Mouse (Mus musculus): Measurements from ENCODE around the gene Auts2. TPM values are rescaled to one million over a fixed set of nuclear protein-coding genes. Genes with fewer than 3 reads are reported as not detected.

Auts2 gene
- polyA plus RNA-seq, 1 experiment from 2014 or later, result 1.8 TPM

DNA sequence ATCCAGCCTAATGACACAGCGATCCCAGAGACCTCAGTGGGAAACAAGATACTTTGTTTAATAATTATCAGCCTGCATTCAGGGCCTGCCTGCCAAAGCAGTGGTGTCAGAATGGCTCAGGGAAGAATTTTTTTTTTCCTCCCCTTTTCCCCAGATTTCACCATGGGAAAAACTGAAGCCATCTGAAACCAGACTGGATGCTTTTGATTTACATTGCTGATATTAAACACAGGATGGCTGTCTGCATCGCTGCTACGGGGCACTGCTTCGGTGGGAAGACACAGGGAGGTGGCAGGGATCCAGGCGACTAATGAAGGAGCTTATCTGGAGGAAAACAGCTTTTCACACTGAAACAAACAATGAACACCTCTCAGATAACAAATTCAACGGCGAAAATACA lies 912.6 kb downstream of the Auts2 start:
- H3K9me3 ChIP-seq (replicated peaks; ENCODE audit: control insufficient read depth, low read length), result no peaks in the 10 kb centered on the region
- H3K9ac ChIP-seq (ENCODE audit: low read depth, low read length), result no peak overlapping the region
- ATAC-seq (ENCODE audit: low read depth), result no peak
- H3K27me3 ChIP-seq (ENCODE audit: control insufficient read depth, insufficient read depth, low read depth, low read length), result no peaks in the 10 kb centered on the region
- no peak overlapping the region for H3K27ac ChIP-seq (ENCODE audit: low read length)
- H3K4me3 ChIP-seq (ENCODE audit: low read depth, low read length), result no peak overlapping the region
- no peak overlapping the region for H3K4me2 ChIP-seq (ENCODE audit: low read depth, low read length)
- WGBS (ENCODE audit: insufficient replicate concordance), result 26% methylated on average over 7 of the region's 7 CpGs
- no peaks in the 10 kb centered on the region for H3K36me3 ChIP-seq (ENCODE audit: control insufficient read depth, insufficient read depth)
- no peaks in the 10 kb centered on the region for H3K4me1 ChIP-seq (ENCODE audit: control insufficient read depth, low read depth, low read length)

DNA sequence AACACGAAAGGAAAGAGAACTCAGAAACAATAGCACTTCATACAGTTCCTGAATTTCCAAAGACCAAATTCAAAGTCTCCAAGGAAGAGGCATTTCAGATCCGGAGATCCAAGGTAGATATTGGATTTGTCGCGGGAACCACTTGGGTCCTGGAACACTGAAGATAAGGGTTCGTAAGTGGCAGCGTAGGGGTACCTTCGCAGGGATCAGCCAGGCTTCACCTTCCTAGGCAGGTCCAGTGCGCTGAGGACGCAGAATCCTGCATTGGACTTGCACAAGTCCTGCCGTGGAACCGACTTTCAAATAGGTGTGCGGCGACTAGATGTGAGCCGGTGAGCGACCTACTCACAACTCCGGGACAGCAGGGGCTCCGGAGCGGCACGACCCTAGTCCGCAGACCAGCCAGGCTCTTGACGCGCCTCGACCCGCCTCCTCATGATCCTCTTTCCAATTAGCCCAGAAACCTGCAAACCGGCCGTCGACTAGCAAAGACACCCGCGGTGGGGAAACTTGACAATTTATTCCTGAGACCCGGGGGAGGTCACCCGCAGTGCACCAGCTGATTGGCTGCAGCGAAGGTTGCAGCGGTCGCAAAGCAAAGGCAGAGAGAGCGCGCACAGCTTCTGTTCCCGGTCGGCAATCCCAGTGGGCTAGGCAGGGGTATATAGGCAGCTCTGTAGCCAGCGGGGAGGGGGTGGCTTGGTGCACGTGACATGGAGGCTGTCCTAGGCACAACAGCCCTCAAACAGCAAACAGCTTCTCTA lies 926.8 kb downstream of the Auts2 start:
- no peak for ATAC-seq (ENCODE audit: low read depth)
- Histone ChIP-seq H3K4me2 (ENCODE audit: low read depth, low read length) (peak overlapping the region; percentile 45), H3K9me3 (replicated peaks; ENCODE audit: control insufficient read depth, low read length) (no peaks in the 10 kb centered on the region), H3K4me3 (ENCODE audit: low read depth, low read length) (peak overlapping the region; percentile 25), H3K36me3 (ENCODE audit: control insufficient read depth, insufficient read depth) (no peaks in the 10 kb centered on the region), H3K27me3 (ENCODE audit: control insufficient read depth, insufficient read depth, low read depth, low read length) (peaks cover 2% of the 10 kb centered on the region; the same call in 1 of the 2 replicates), H3K4me1 (ENCODE audit: control insufficient read depth, low read depth, low read length) (no peaks in the 10 kb centered on the region), H3K27ac (ENCODE audit: low read length) (no peak overlapping the region), H3K9ac (ENCODE audit: low read depth, low read length) (no peak overlapping the region)
- WGBS (ENCODE audit: insufficient replicate concordance), result under 1% methylated on average over 40 of the region's 40 CpGs

DNA sequence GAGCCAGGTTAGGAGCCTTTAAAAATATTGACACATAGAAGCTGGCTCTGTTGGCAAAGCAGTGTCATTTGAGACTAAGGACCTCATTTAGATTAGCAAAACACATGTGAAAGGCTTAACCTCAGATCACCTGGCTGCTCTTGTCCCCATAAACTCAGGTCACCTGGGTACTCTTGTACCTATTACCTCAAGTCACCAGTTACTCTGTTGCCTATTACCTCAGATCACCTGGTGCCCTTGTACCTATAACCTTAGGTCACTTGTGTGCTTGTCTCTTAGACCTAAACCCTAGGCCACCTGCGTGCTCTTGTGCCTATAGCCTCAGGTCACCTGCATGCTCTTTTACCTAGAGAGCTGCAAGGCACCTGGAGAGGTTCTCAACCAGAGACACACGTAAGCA lies 928.9 kb downstream of the Auts2 start:
- no peak overlapping the region for H3K4me2 ChIP-seq (ENCODE audit: low read depth, low read length)
- WGBS (ENCODE audit: insufficient replicate concordance), result 69% methylated on average over 2 of the region's 2 CpGs

DNA sequence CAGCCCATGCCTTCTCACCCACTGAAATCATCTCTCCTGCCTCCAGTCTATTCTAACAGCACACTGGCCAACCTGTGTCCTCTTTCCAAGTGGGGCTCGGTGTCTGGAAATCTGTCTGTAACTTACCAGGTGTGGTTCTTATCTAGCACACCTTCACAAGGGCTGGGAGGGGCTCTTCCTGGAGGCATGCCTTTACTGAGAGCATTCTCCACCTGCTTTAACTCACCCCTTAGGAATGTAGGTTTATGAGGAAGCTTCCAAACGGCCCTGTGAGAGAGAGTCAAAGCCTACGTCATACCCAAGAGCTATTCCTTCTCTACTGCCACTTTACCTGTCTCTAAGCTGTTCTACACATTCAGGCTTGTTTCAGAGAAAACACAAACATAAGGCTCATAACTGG lies 929.8 kb downstream of the Auts2 start:
- Histone ChIP-seq H3K4me2 (ENCODE audit: low read depth, low read length) (no peak overlapping the region), H3K9ac (ENCODE audit: low read depth, low read length) (no peak overlapping the region), H3K4me3 (ENCODE audit: low read depth, low read length) (no peak overlapping the region), H3K4me1 (ENCODE audit: control insufficient read depth, low read depth, low read length) (no peaks in the 10 kb centered on the region), H3K36me3 (ENCODE audit: control insufficient read depth, insufficient read depth) (no peaks in the 10 kb centered on the region), H3K27me3 (ENCODE audit: control insufficient read depth, insufficient read depth, low read depth, low read length) (peaks cover 2% of the 10 kb centered on the region; the same call in 1 of the 2 replicates), H3K27ac (ENCODE audit: low read length) (no peak overlapping the region), H3K9me3 (replicated peaks; ENCODE audit: control insufficient read depth, low read length) (no peaks in the 10 kb centered on the region)
- no peak for ATAC-seq (ENCODE audit: low read depth)
- 52% methylated on average over 3 of the region's 3 CpGs for WGBS (ENCODE audit: insufficient replicate concordance)

More for the DNA sequence above, 928.9 kb downstream of the Auts2 start:
- Histone ChIP-seq H3K27me3 (ENCODE audit: control insufficient read depth, insufficient read depth, low read depth, low read length) (peaks cover 2% of the 10 kb centered on the region; the same call in 1 of the 2 replicates), H3K27ac (ENCODE audit: low read length) (no peak overlapping the region), H3K36me3 (ENCODE audit: control insufficient read depth, insufficient read depth) (no peaks in the 10 kb centered on the region), H3K9ac (ENCODE audit: low read depth, low read length) (no peak overlapping the region), H3K4me1 (ENCODE audit: control insufficient read depth, low read depth, low read length) (no peaks in the 10 kb centered on the region), H3K4me3 (ENCODE audit: low read depth, low read length) (no peak overlapping the region), H3K9me3 (replicated peaks; ENCODE audit: control insufficient read depth, low read length) (no peaks in the 10 kb centered on the region)
- ATAC-seq (ENCODE audit: low read depth), result no peak

- Histone ChIP-seq H3K9ac (ENCODE audit: low read depth, low read length) (no peak overlapping the region), H3K36me3 (ENCODE audit: control insufficient read depth, insufficient read depth) (no peaks in the 10 kb centered on the region), H3K4me2 (ENCODE audit: low read depth, low read length) (no peak overlapping the region), H3K4me1 (ENCODE audit: control insufficient read depth, low read depth, low read length) (no peaks in the 10 kb centered on the region), H3K27me3 (ENCODE audit: control insufficient read depth, insufficient read depth, low read depth, low read length) (no peaks in the 10 kb centered on the region), H3K27ac (ENCODE audit: low read length) (no peak overlapping the region), H3K4me3 (ENCODE audit: low read depth, low read length) (no peak overlapping the region), H3K9me3 (replicated peaks; ENCODE audit: control insufficient read depth, low read length) (no peaks in the 10 kb centered on the region)
- ATAC-seq (ENCODE audit: low read depth), result no peak
- WGBS (ENCODE audit: insufficient replicate concordance), result 60% methylated on average over 10 of the region's 10 CpGs
Observed at GRCm38 (mm10) chr5:131610702-131611101, 932.4 kb downstream of the Auts2 start.

- Histone ChIP-seq H3K4me2 (ENCODE audit: low read depth, low read length) (no peak overlapping the region), H3K4me1 (ENCODE audit: control insufficient read depth, low read depth, low read length) (no peaks in the 10 kb centered on the region), H3K27ac (ENCODE audit: low read length) (no peak overlapping the region), H3K9ac (ENCODE audit: low read depth, low read length) (no peak overlapping the region), H3K36me3 (ENCODE audit: control insufficient read depth, insufficient read depth) (no peaks in the 10 kb centered on the region), H3K27me3 (ENCODE audit: control insufficient read depth, insufficient read depth, low read depth, low read length) (no peaks in the 10 kb centered on the region), H3K9me3 (replicated peaks; ENCODE audit: control insufficient read depth, low read length) (no peaks in the 10 kb centered on the region), H3K4me3 (ENCODE audit: low read depth, low read length) (no peak overlapping the region)
- ATAC-seq (ENCODE audit: low read depth), result no peak
- 70% methylated on average over 5 of the region's 5 CpGs for WGBS (ENCODE audit: insufficient replicate concordance)
Observed at GRCm38 (mm10) chr5:131606786-131607185, 936.4 kb downstream of the Auts2 start.

GRCm38 (mm10) chr5:131601934-131602692 lies 941.0 kb downstream of the Auts2 start:
- no peak overlapping the region for H3K4me3 ChIP-seq (ENCODE audit: low read depth, low read length)
- H3K9me3 ChIP-seq (replicated peaks; ENCODE audit: control insufficient read depth, low read length), result no peaks in the 10 kb centered on the region
- no peak overlapping the region for H3K27ac ChIP-seq (ENCODE audit: low read length)
- H3K9ac ChIP-seq (ENCODE audit: low read depth, low read length), result no peak overlapping the region
- no peaks in the 10 kb centered on the region for H3K4me1 ChIP-seq (ENCODE audit: control insufficient read depth, low read depth, low read length)
- H3K27me3 ChIP-seq (ENCODE audit: control insufficient read depth, insufficient read depth, low read depth, low read length), result no peaks in the 10 kb centered on the region
- 50% methylated on average over 7 of the region's 7 CpGs for WGBS (ENCODE audit: insufficient replicate concordance)
- no peak overlapping the region for H3K4me2 ChIP-seq (ENCODE audit: low read depth, low read length)
- no peak for ATAC-seq (ENCODE audit: low read depth)
- H3K36me3 ChIP-seq (ENCODE audit: control insufficient read depth, insufficient read depth), result no peaks in the 10 kb centered on the region

- 37% methylated on average over 14 of the region's 14 CpGs for WGBS (ENCODE audit: insufficient replicate concordance)
- no peaks in the 10 kb centered on the region for H3K4me1 ChIP-seq (ENCODE audit: control insufficient read depth, low read depth, low read length)
- no peaks in the 10 kb centered on the region for H3K9me3 ChIP-seq (replicated peaks; ENCODE audit: control insufficient read depth, low read length)
- no peak overlapping the region for H3K9ac ChIP-seq (ENCODE audit: low read depth, low read length)
- no peak overlapping the region for H3K4me3 ChIP-seq (ENCODE audit: low read depth, low read length)
- no peaks in the 10 kb centered on the region for H3K36me3 ChIP-seq (ENCODE audit: control insufficient read depth, insufficient read depth)
- no peak for ATAC-seq (ENCODE audit: low read depth)
- H3K27ac ChIP-seq (ENCODE audit: low read length), result no peak overlapping the region
- H3K4me2 ChIP-seq (ENCODE audit: low read depth, low read length), result no peak overlapping the region
- no peaks in the 10 kb centered on the region for H3K27me3 ChIP-seq (ENCODE audit: control insufficient read depth, insufficient read depth, low read depth, low read length)
Observed at GRCm38 (mm10) chr5:131600325-131601125, 942.6 kb downstream of the Auts2 start.
